Mouse (Mus musculus) frontal cortex, postnatal 14 days (tissue): ENCODE measurements at regions not wholly inside any gene's neighbourhood (a gene's known extent, or its start where the extent isn't known, plus 50 kb on each side); places are given as distances from the start of the nearest gene placed in this dataset.

Experiments
- DNase-seq, 2 experiments: peaks; one replicate each; pipeline ENCODE4 v3.0.0; 2022; ENCODE audit warnings: low spot score in 2 of 2

DNA sequence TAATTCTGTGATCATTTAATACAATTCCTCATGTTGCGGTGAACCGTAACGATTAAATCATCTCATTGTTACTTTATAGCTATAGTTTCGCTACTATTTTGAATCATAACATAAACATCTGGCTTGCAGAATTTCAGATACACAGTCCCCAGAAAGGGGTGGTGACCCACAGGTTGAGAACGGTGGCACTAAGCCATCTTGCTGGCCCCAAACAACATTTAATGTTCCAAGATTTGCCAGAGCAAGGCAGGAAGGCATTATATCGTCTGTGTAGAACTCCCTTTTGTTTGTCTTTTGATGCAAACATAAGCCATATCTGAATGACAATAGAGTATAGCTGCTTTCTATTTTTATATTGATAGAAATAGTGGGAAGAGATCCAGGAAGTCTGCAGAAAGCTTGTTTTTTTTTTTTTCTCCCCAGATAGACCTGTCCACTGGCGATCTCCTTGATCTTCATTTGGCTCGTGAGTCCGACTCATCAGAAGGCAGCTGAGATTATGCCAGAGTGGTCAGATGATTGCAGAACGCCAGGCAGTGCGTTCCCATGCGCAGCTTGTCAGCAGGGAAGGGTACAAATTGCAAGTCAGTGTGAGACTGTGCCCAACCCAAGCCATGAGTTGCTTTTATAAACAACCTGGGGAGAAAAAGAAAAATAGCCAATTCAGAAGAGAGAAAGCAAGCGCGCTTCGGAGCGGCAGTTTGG lies 213.9 kb downstream of the Dok5 start:
- peak in 1 of 2 experiments; percentile 3 for DNase-seq

DNA sequence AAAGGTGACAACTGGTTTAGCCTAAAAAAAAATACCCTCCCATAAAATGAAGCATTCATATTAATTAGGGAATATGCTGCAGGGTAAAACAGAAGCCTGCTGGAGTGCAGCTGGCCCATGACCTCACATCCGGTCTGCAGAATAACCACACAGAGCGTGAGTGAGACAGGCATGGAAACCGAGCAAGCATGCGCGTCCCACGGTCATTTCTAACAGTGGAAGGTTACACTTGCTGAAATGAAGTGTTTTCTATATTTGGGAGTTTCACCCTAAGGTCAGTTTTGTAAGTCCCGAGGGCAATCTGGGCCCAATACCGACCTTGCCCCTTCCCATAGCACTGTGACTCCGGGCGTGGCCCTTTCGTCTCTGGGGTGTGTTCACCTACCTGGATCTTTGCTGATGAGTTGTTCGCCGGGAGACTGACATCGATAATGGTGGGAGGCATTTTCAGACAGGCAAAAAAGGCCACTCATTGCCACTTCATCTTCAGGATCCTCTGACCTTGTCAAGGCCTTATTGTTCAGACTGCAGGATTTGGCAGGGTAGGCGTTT lies 214.6 kb downstream of the Dok5 start:
- no peak for DNase-seq

GRCm38 (mm10) chr2:170947236-170947635 lies 215.6 kb downstream of the Dok5 start:
- DNase-seq: no peak

GRCm38 (mm10) chr2:170954626-170955025 lies 223.0 kb downstream of the Dok5 start:
- no peak for DNase-seq

GRCm38 (mm10) chr2:170956766-170957165 lies 225.2 kb downstream of the Dok5 start:
- no peak for DNase-seq

DNA sequence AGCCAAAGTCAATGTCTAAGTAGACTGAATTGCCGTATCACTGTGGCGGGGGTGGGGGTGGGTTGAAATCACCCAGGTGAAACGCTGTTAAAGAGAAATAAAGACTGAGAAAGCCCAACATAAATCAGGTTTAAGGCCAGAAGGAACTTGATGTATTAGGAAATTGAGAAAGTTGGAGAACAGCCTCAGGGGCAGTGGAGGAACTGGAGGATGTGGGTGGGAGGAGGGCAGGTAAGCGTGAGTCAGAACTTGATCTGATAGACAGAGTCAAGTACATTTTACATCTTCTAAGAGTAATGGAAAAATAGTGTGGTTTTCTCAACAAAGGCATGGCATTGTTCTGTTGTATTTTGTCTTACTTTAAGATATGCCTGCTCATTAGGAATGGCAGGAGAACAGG lies 228.8 kb downstream of the Dok5 start:
- no peak for DNase-seq

DNA sequence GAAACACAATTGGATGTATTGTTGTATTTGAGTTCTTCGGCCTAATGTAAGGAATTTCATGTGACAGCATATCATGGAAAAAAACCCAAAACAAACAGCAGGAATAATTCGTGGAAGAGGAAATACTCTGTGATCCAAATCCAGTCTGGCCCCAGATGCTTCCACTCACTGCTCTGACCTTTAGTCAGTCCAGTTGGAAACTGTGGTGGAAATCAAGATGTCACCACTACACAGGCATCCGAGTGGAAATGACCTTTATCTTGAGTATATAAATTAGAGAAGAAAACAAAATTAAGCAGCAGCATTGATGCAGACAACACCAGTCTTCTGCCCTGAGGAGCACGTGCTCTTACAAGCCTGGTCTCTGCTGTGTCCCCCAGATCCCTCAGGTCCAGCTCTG lies 230.9 kb downstream of the Dok5 start:
- DNase-seq: no peak

DNA sequence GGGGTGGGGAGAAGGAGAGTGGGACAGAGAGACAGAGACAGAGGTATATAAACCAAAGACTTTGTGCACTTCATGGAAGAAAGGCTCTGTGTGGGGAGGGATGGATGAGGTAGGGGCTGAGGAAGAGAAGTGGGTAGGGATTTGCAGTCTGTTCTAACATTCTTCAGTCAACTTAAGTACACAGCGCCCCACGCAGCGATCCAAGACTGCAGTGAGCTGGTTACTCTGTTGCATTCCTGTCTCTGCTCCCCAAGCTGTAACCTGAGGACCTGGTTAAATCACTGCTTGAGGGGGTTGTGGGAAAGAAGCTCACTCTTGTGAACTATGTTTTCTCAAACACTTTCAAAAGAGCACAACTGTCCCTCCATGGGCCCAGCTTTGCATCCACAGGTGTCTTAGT lies 237.8 kb downstream of the Dok5 start:
- no peak for DNase-seq

DNA sequence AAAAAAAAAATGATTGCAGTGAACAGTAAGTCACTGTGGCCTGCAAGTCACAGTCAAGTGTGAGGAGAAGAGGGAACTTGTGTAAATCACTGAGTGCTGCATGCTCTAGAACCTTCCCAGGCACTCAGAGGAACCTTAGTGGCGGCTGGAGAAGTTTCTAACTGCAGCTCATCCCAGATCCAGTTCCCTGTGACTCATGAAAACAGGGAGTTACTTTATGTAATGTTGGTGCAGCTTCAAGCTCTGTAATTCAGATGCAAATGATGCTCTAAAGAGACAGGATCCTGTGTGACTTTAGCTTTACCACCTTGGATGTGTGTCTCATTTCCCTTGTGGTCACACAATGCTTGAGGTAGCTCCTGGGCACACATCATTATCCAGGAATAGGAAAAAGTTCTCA lies 253.8 kb downstream of the Dok5 start:
- DNase-seq: no peak

DNA sequence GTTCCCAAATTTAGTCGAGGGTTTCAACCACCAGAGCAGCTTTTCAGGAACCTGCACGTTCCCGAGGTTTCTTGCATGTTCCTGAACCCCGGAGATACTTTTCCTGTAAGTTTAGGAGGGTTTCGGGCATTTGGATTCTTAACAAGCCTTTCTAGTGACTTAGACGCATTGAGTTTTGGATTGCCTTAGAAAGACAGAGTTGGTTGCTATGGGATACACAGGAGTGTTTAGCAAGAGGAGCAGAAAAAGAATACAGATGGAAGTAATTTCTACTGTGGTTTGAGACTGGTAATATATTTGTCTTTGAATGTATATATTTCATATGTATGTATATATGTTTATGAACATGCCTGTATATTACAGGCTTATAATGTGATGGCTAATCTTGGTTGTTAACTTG lies 266.8 kb downstream of the Dok5 start:
- DNase-seq: no peak

- no peak for DNase-seq
Measured at GRCm38 (mm10) chr2:171000165-171000564, 268.6 kb downstream of the Dok5 start.

- DNase-seq: no peak
Measured at GRCm38 (mm10) chr2:171028481-171028880, 296.9 kb downstream of the Dok5 start.
